Mouse (Mus musculus) Patski (cell line): ENCODE measurements around the gene Trp53i11. TPM values are rescaled to one million over a fixed set of nuclear protein-coding genes. Genes with fewer than 3 reads are reported as not detected.
A peak's percentile ranks its signal among the peaks of the same experiment; 100 is the strongest.

Experiments
- ATAC-seq: fragments of 100-300 bp; one replicate; pipeline ENCODE4 v1.8.0; 2021
- CTCF ChIA-PET: fragments of 350-600 bp; sonication (Branson Sonifier 250); formaldehyde crosslinking; loops from one replicate; lab custom pipeline; 2022; ENCODE audit warnings: inconsistent platforms; lab: Charles Lee
- POLR2A ChIA-PET: fragments of 350-600 bp; sonication (Branson Sonifier 250); formaldehyde crosslinking; loops from one replicate; lab custom pipeline; 2022; ENCODE audit warnings: antibody characterized with exemption, inconsistent platforms; lab: Charles Lee
- DNase-seq: peaks from one replicate; pipeline ENCODE4 v3.0.0-alpha.2; 2011; ENCODE audit warnings: low read depth, low spot score
- H3K27me3 ChIP-seq: fragments of 371-371 bp; one replicate; pipeline ENCODE4 v1.5.1; 2021
- CTCF ChIP-seq: fragments of 100-300 bp; IDR thresholded peaks from one replicate; pipeline ENCODE4 v1.5.1; 2021
- in situ Hi-C: fragments of 300-500 bp; cut with MboI; formaldehyde crosslinking; loops from 3 replicates; pipeline ENCODE4 v1.11.1; 2018; ENCODE audit warnings: low pct_unique_long_range_greater_than_20kb, mixed read lengths
- polyA plus RNA-seq: library from polyadenylated mRNA; unstranded; gene quantifications from one replicate; pipeline ENCODE4 v1.2.3, GENCODE M21; 2021

Trp53i11 gene
- 37.9 TPM for polyA plus RNA-seq

DNA sequence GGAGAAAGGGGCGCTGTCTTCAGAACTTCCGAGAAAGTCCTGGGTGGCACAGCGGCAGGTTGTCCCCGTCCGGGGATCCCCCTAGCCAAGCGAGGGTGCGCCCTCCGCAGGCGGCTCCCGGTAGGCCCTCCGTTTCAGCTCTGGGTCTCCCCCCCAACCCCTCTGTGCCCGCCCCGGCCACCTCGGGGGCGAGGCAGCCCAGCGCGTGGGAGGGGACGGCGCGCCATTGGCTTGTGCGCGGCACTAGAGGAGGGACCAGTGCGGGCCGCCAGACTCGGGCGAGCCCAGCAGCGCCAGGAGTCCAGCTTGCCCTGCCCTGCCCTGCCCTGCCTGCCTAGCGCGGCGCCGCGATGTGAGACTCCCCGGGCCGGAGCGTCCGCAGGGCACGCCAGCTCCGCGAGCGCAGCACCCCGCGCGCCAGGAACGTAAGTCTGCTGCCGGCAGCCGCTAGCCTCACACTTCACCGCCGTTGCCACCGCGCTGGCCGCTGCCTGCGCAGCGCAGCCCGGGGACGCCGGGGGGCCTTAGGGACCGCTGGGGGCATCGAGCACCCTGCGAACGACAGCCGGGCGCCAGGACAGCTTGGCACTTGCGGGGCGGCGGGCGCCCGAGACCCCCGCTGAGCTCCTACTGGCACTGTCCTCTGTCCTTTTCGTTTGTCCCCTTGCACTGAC is at the start of gene Trp53i11:
Gene Trp53i11 (plus strand): TSS at position 226 of the 674 bp plus-strand sequence.
- CTCF ChIA-PET = interaction anchor here (0.9 to 4.9 kb wide), 4 partner anchors 11 to 119 kb away, joined by 3 to 27 read pairs (median 3); no protein-coding TSS in a partner anchor
- DNase-seq = peak; percentile 54

DNA sequence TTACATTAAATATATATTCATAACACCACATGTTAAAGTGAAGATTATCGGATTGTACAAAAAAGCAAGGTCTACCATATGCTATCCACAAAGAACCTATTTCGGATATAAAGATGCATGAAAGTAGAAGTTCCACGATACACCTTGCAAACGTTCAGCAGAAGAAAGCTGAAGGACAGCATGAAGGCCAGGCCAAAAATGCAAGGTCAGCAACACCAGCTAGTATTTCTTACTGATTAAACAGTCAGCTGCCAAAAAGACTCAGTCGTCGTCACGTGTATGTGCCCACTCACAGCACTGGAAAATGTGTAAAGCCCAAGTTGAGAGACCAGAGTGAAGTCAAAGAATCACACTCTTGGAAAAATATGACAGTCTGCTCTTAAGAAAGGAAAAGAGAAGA is 47.9 kb upstream of the Trp53i11 start:
- POLR2A ChIA-PET = no interaction called here
- CTCF ChIA-PET = interaction anchor here (1.1 kb wide), 1 partner anchor 19 kb away, joined by 3 read pairs; no protein-coding TSS in a partner anchor
- no peak for ATAC-seq

More for the DNA sequence above, at the start of gene Trp53i11:
- TF ChIP-seq CTCF = no peak
- POLR2A ChIA-PET = no interaction called here
- in situ Hi-C loops = loop anchor here (5.0 kb wide), 2 partner anchors 120 to 280 kb away; no protein-coding TSS in a partner anchor
- H3K27me3 ChIP-seq = no peaks in the 10 kb centered on the region
- ATAC-seq = peak; percentile 95

DNA sequence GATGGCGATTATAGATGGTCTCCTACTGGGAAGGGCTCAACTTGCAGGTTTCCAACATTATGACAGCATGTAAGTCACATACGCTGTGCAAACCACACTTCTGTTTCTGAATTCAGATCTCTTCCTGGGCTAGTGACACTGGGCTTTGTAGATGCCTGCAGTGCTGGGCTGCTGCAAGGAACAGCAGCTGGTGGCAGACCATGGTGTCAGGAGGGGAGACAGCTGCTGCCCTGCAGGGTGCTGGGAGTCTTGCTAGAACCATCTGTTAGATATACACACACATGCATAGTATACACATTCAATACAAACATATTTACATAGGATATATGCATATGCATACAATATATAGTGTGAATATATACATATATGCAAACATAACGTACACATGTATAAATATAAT is 46.0 kb upstream of the Trp53i11 start:
- CTCF ChIA-PET = no interaction called here
- DNase-seq (no peak), ATAC-seq (no peak)
- POLR2A ChIA-PET = no interaction called here
- in situ Hi-C loops = no loop called here
- no peaks in the 10 kb centered on the region for H3K27me3 ChIP-seq
- TF ChIP-seq CTCF = no peak

More for the DNA sequence above, 47.9 kb upstream of the Trp53i11 start:
- DNase-seq = no peak
- no peaks in the 10 kb centered on the region for H3K27me3 ChIP-seq
- in situ Hi-C loops = no loop called here
- no peak for TF ChIP-seq CTCF

DNA sequence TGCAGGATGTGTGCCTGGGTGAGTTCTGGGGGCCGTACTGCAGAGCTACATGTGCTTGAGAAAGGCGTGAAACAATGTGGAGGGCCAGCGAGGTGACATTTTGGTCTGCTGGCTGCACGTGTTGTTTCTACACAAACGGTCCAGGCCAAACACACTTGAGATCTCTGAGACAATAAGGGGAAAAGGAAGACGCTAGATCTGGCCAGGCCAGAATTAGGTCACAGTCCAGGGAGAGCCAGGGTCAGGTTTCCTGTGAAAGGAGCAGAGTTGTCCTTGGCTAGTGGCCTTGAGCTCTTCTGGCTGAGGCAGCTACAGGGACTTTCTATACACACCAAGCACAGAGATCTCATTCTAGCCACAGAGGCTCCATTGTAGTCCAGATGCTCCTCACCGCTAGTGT is 44.7 kb upstream of the Trp53i11 start:
- CTCF ChIA-PET = no interaction called here
- TF ChIP-seq CTCF = no peak
- in situ Hi-C loops = no loop called here
- DNase-seq (no peak), ATAC-seq (no peak)
- H3K27me3 ChIP-seq = peaks cover 7% of the 10 kb centered on the region
- POLR2A ChIA-PET = no interaction called here

DNA sequence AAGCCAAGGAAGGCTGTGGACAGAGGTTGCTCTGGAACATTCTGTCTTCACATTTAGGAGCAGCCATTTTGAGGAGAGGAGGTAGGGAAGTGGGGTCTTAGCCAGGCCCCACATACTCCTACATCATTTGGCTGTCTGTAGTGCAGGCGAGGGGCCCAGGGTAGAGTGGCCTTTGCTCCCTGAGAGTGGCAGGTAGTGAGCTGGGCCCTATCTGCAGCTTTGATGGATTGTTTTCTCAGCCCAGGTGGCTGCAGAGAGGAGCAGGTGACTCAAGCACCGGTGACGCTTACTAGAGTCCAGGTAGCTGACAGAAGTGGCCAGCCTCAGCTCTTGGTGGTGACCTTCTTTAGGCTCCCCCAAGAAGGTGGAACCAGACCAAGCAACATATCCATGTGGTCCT is 43.2 kb upstream of the Trp53i11 start:
- ATAC-seq (no peak), DNase-seq (no peak)
- ChIA-PET POLR2A (no interaction called here), CTCF (no interaction called here)
- TF ChIP-seq CTCF = no peak
- in situ Hi-C loops = no loop called here
- peaks cover 12% of the 10 kb centered on the region for H3K27me3 ChIP-seq

DNA sequence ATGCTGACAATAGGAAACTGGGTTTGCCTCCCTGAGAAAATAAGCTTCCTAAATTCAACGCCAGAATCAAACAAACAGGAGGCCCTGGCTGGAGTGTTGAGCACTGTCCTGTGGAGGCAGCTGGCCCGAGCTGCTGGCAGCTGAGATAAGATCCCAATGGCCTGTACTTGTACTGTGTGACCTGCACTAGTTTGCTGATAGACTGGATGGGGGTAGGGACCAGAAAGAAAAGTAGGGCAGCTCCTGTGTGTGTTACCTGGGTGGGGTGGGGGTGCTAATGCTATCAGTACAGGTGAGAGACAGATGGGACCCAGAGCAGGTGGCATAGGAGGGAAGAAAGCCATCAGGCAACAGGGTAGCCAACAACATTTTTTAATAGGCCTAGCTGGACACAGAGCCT is 37.3 kb upstream of the Trp53i11 start:
- ATAC-seq = no peak
- H3K27me3 ChIP-seq = peaks cover 16% of the 10 kb centered on the region
- in situ Hi-C loops = no loop called here

DNA sequence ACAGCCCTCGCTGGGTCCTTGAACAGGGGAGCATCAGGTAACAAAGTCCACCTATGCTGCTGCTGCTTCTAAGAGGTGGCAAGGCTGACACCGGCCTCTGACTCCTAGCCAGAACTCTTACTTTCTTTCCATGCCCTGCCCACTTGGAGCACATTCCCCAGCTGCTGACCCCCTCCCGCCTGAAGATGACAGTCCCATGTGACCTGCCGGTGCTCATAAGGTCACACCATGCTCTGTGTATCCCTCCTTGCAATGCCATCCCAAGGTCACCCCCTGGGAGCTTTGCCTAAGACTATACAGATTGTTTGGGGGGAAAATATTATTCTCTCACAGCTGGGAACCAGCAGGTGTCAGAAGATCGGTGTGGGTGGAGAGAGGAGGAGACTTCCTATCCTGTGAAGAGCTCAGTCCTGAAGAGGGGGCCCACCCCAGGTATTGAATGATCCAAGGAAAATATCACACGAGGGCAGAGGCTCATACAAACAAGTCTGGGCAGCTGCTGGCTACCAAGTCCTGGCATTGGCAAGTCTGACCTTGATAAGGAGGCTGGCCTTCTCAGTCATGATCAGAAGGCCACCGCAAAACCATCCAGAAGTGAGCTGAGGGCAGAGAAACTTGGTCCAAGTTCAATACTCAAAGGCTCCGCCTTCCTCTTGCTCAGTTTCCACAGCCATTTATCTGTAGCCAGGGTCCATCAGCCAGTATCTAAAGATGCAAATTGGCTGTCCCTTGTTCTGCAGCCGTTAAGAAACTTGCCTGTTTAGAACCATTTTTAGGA is 36.5 kb upstream of the Trp53i11 start:
- POLR2A ChIA-PET = no interaction called here
- no peak for ATAC-seq
- H3K27me3 ChIP-seq = peaks cover 16% of the 10 kb centered on the region
- CTCF ChIA-PET = no interaction called here
- no peak for TF ChIP-seq CTCF
- DNase-seq = no peak
- in situ Hi-C loops = no loop called here

More for the DNA sequence above, 37.3 kb upstream of the Trp53i11 start:
- POLR2A ChIA-PET = no interaction called here
- no peak for DNase-seq
- TF ChIP-seq CTCF = no peak
- CTCF ChIA-PET = no interaction called here

DNA sequence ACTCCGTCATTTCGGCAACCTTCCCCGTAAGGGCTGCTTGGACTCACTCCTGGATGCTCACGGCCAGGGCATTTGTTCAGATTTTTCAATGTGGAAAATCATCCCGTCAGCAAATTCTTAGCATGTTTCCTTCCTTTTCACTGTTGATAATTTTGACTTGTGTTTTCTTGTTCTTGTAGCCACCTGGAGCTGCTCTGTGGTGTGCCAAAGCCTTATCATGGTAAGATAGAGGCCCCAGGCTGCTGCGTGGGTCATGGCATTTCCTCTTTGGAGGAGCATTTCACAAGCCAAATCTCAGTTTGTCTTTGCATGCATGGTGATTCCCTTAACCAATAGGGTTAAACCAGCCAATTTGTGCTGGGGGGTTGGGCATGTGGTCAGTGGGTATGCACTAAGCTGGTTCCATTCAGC is 35.2 kb upstream of the Trp53i11 start:
- H3K27me3 ChIP-seq = peaks cover 9% of the 10 kb centered on the region
- ChIA-PET POLR2A (no interaction called here), CTCF (no interaction called here)
- no peak for DNase-seq
- no peak for TF ChIP-seq CTCF
- no peak for ATAC-seq
- in situ Hi-C loops = no loop called here

DNA sequence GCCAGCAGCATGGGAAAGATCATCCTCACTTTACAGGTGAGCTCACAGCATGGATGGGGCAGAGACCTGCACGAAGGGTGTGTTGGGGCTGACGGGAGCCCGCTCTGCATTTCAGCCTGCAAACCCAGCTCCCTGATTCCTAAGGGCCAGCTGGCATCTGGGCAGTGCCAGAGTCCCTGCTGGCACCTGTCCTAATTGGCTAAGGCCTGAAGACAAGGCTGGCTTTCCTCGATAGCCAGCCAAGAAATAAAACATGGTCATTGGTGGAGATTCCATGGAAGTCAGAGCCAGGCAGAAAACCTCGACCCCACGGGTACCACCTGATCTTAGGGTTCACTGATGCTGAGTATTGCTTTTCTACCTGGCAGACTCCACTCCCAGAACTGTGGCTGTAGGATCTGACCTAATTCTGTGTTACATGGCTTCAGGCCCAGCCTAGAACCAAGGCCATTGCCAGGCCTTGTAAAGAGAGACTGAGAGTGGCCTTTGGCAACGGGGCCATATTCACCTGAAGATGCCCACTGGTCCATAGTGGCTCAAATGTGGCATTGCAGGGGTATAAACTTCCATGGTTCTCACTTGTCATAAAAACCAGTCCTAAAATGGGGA is 34.4 kb upstream of the Trp53i11 start:
- POLR2A ChIA-PET = no interaction called here
- TF ChIP-seq CTCF = no peak
- ATAC-seq (no peak), DNase-seq (no peak)
- CTCF ChIA-PET = no interaction called here
- peaks cover 6% of the 10 kb centered on the region for H3K27me3 ChIP-seq
- in situ Hi-C loops = no loop called here

DNA sequence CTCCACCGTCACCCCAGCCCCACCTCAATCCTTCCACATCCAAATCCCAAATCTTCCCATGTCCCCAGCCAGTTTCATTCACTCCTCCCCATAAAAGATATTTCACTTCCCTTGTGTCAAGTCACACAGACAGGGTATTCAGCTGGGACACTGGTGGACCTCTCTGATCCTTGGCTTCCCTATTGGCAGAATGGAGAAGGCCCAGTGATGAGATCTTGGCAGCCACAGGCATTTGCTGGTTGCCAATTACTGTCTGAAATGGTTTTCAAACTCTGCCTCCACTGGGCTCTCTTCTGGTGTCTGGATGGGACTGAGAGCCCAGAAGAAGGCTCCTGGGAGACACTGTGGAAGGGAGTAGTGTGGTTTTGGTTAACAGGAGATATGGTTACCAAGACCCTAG is 33.5 kb upstream of the Trp53i11 start:
- POLR2A ChIA-PET = no interaction called here
- in situ Hi-C loops = no loop called here
- H3K27me3 ChIP-seq = peaks cover 6% of the 10 kb centered on the region
- CTCF ChIA-PET = no interaction called here
- ATAC-seq (no peak), DNase-seq (no peak)
- no peak for TF ChIP-seq CTCF
